Mouse (Mus musculus): ENCODE data around the gene Cdip1. TPM values are rescaled to one million over a fixed set of nuclear protein-coding genes. Genes with fewer than 3 reads are reported as not detected.

Gene Cdip1
- total and polyA plus RNA-seq, 3 experiments = 58.4 to 94.3 (median 65.6) TPM

GRCm38 (mm10) chr16:4711173-4711572 lies 78.9 kb downstream of the Cdip1 start:
- Histone ChIP-seq H3K36me3 (ENCODE audit: control insufficient read depth, insufficient read depth, low read length) (no peaks in the 10 kb centered on the region; the same call in 1 of the 2 replicates), H3K9ac (ENCODE audit: low read depth, low read length) (no peak overlapping the region), H3K27me3 (ENCODE audit: control insufficient read depth, insufficient read depth, low read length) (no peaks in the 10 kb centered on the region), H3K4me1 (ENCODE audit: control insufficient read depth, insufficient read depth, low read length) (peaks cover 7% of the 10 kb centered on the region), H3K4me3 (no peak overlapping the region), H3K79me2 (replicated peaks; ENCODE audit: control insufficient read depth, insufficient read depth, low read length) (no peaks in the 10 kb centered on the region), H3K27ac (no peak overlapping the region)
- no peak for DNase-seq
- intact Hi-C loops (cut with DNase I) = no loop called here
- WGBS = 92% methylated on average over 4 of the region's 4 CpGs
- TF ChIP-seq CTCF (IDR thresholded peaks at IDR 0.05) (no peak), EP300 (IDR thresholded peaks at IDR 0.05; ENCODE audit: insufficient read depth, low read depth, low read length) (no peak), POLR2A (IDR thresholded peaks at IDR 0.05; ENCODE audit: insufficient read depth, low read depth, low read length) (no peak)

DNA sequence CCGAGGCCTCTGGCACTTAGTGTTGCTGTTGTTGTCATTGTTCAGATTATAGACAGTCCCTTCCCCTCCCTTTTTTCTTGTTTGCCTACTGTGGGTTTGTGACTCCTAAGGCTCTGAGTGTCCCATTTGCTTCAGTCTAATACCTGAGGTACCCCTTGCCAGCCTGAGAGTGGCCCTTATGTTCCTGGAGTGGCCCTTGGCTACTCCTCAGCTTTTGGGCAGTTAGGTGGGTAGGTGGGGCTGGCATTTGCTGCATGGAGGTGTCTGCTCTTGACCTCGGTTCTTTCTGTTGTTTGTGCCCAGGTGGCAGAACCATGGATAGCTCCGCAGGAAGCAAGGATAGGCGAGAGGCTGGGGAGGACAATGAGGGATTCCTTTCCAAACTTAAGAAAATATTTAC lies 84.6 kb downstream of the Cdip1 start:
- Histone ChIP-seq H3K36me3 (ENCODE audit: control insufficient read depth, insufficient read depth, low read length) (no peaks in the 10 kb centered on the region; the same call in 1 of the 2 replicates), H3K27ac (no peak overlapping the region), H3K79me2 (replicated peaks; ENCODE audit: control insufficient read depth, insufficient read depth, low read length) (no peaks in the 10 kb centered on the region), H3K9ac (ENCODE audit: low read depth, low read length) (no peak overlapping the region), H3K4me1 (ENCODE audit: control insufficient read depth, insufficient read depth, low read length) (no peaks in the 10 kb centered on the region), H3K27me3 (ENCODE audit: control insufficient read depth, insufficient read depth, low read length) (no peaks in the 10 kb centered on the region), H3K4me3 (no peak overlapping the region)
- TF ChIP-seq EP300 (IDR thresholded peaks at IDR 0.05; ENCODE audit: insufficient read depth, low read depth, low read length) = no peak
- no peak for TF ChIP-seq POLR2A (IDR thresholded peaks at IDR 0.05; ENCODE audit: insufficient read depth, low read depth, low read length)
- TF ChIP-seq CTCF (IDR thresholded peaks at IDR 0.05) = no peak
- no peak for DNase-seq
- 59% methylated on average over 4 of the region's 4 CpGs for WGBS
- intact Hi-C loops (cut with DNase I) = loop anchor here (5.0 kb wide), 1 partner anchor 172 kb away; no protein-coding TSS in a partner anchor

DNA sequence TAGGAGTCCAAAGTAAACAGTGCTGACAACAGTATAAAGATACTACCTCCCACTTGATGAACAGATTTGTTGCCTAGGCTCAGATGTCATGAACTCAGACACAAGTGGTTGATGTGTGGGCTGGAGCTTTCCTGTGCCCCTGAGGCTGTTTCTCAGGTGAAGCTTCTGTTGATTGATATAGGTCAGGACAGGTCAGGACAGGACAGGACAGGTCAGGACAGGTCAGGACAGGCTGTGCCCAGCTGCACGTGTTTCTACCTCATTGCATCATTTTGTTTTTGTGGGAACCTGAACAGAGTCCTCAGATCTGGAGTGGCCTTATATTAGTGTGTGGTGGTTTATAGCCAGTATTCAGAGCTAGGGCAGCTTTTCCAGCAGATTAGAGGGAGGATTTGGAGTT lies 87.4 kb downstream of the Cdip1 start:
- H3K27ac ChIP-seq = no peak overlapping the region
- no peak for TF ChIP-seq EP300 (IDR thresholded peaks at IDR 0.05; ENCODE audit: insufficient read depth, low read depth, low read length)
- no peak for TF ChIP-seq CTCF (IDR thresholded peaks at IDR 0.05)
- TF ChIP-seq POLR2A (IDR thresholded peaks at IDR 0.05; ENCODE audit: insufficient read depth, low read depth, low read length) = no peak
- no peaks in the 10 kb centered on the region for H3K79me2 ChIP-seq (replicated peaks; ENCODE audit: control insufficient read depth, insufficient read depth, low read length)
- H3K9ac ChIP-seq (ENCODE audit: low read depth, low read length) = no peak overlapping the region
- H3K4me1 ChIP-seq (ENCODE audit: control insufficient read depth, insufficient read depth, low read length) = no peaks in the 10 kb centered on the region
- WGBS = 71% methylated on average over 1 of the region's 1 CpGs
- H3K27me3 ChIP-seq (ENCODE audit: control insufficient read depth, insufficient read depth, low read length) = no peaks in the 10 kb centered on the region
- no peak overlapping the region for H3K4me3 ChIP-seq
- no peak for DNase-seq
- intact Hi-C loops (cut with DNase I) = no loop called here
- H3K36me3 ChIP-seq (ENCODE audit: control insufficient read depth, insufficient read depth, low read length) = no peaks in the 10 kb centered on the region; the same call in 1 of the 2 replicates

DNA sequence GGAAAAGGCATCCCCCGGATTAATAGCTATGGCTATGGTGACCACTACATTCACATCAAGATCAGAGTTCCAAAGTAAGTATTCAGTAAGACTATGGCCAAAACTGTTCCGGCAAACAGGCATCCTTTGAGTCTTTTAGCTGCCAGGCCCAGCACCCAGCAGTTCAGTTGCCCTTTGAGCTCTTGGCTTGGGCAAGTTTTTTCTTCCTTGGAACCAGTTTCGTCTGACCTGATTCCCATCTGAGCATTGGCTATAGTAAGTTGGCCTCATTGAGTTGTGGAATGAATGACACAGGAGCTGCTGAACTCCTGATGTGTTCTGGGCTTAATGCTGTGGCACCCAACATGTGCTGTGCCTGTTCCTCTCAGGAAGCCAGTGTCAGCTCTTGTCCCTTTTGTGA lies 88.9 kb downstream of the Cdip1 start:
- no peak overlapping the region for H3K9ac ChIP-seq (ENCODE audit: low read depth, low read length)
- no peak overlapping the region for H3K27ac ChIP-seq
- TF ChIP-seq POLR2A (IDR thresholded peaks at IDR 0.05; ENCODE audit: insufficient read depth, low read depth, low read length) = no peak
- TF ChIP-seq EP300 (IDR thresholded peaks at IDR 0.05; ENCODE audit: insufficient read depth, low read depth, low read length) = no peak
- TF ChIP-seq CTCF (IDR thresholded peaks at IDR 0.05) = no peak
- H3K4me3 ChIP-seq = no peak overlapping the region
- intact Hi-C loops (cut with DNase I) = no loop called here
- WGBS = 92% methylated on average over 3 of the region's 3 CpGs
- no peaks in the 10 kb centered on the region for H3K36me3 ChIP-seq (ENCODE audit: control insufficient read depth, insufficient read depth, low read length)
- H3K4me1 ChIP-seq (ENCODE audit: control insufficient read depth, insufficient read depth, low read length) = no peaks in the 10 kb centered on the region
- DNase-seq = no peak
- H3K27me3 ChIP-seq (ENCODE audit: control insufficient read depth, insufficient read depth, low read length) = no peaks in the 10 kb centered on the region
- 0 out of 2 replicates have a peak, but pooled peaks cover 2% of the 10 kb centered on the region for H3K79me2 ChIP-seq (replicated peaks; ENCODE audit: control insufficient read depth, insufficient read depth, low read length)

Other genes with a start within 250 kb of the Cdip1 start
- gene Srl, start 248.5 kb downstream of the Cdip1 start, total RNA-seq (2021) = 100 to 1,000 TPM; 771 to 870 TPM
- gene Srl, start 248.5 kb downstream of the Cdip1 start, polyA plus RNA-seq (2012; rRNA removed) = 276 and 575 TPM in 2 replicates
- 1 to 10 TPM; 3.2 to 3.4 TPM for gene Tfap4, start 230.4 kb downstream of the Cdip1 start, total RNA-seq (2021)
- gene Tfap4, start 230.4 kb downstream of the Cdip1 start, polyA plus RNA-seq (2012; rRNA removed) = 2.4 and 2.9 TPM in 2 replicates
- gene Glis2, start 195.6 kb downstream of the Cdip1 start, total RNA-seq (2021) = 10 to 100 TPM; 10.0 to 11.1 TPM
- 17.3 and 23.8 TPM in 2 replicates for gene Glis2, start 195.6 kb downstream of the Cdip1 start, polyA plus RNA-seq (2012; rRNA removed)
- 100 to 1,000 TPM; 119 to 165 TPM for gene Pam16, start 165.3 kb downstream of the Cdip1 start, total RNA-seq (2021)
- 36.3 and 39.4 TPM in 2 replicates for gene Pam16, start 165.3 kb downstream of the Cdip1 start, polyA plus RNA-seq (2012; rRNA removed)
- gene Vasn, start 150.4 kb downstream of the Cdip1 start, total RNA-seq (2021) = 10 to 100 TPM in 1 of 2 experiments, 1 to 10 TPM in 1; 9.2 to 10.5 TPM
- 23.9 and 24.2 TPM in 2 replicates for gene Vasn, start 150.4 kb downstream of the Cdip1 start, polyA plus RNA-seq (2012; rRNA removed)
- 100 to 1,000 TPM; 138 to 150 TPM for gene Dnaja3, start 150.3 kb downstream of the Cdip1 start, total RNA-seq (2021)
- gene Dnaja3, start 150.3 kb downstream of the Cdip1 start, polyA plus RNA-seq (2012; rRNA removed) = 80.8 and 104 TPM in 2 replicates
- gene Coro7, start 110.5 kb downstream of the Cdip1 start, total RNA-seq (2021) = 10 to 100 TPM; 14.6 to 15.9 TPM
- 20.8 and 22.8 TPM in 2 replicates for gene Coro7, start 110.5 kb downstream of the Cdip1 start, polyA plus RNA-seq (2012; rRNA removed)
- gene Nmral1, start 70.9 kb downstream of the Cdip1 start, total RNA-seq (2021) = 1 to 10 TPM; 2.2 to 2.7 TPM
- gene Nmral1, start 70.9 kb downstream of the Cdip1 start, polyA plus RNA-seq (2012; rRNA removed) = 3.9 and 4.0 TPM in 2 replicates
- 10 to 100 TPM; 72.4 to 84.9 TPM for gene Hmox2, start 63.9 kb downstream of the Cdip1 start, total RNA-seq (2021)
- 38.3 and 51.6 TPM in 2 replicates for gene Hmox2, start 63.9 kb downstream of the Cdip1 start, polyA plus RNA-seq (2012; rRNA removed)
- gene 4930562C15Rik, start 45.1 kb upstream of the Cdip1 start, total RNA-seq (2021) = not detected
- gene 4930562C15Rik, start 45.1 kb upstream of the Cdip1 start, polyA plus RNA-seq (2012; rRNA removed) = 0.23 TPM in 1 of 2 replicates, not detected in the other
- 10 to 100 TPM; 17.2 to 18.3 TPM for gene Ubald1, start 90.0 kb upstream of the Cdip1 start, total RNA-seq (2021)
- 18.2 and 24.5 TPM in 2 replicates for gene Ubald1, start 90.0 kb upstream of the Cdip1 start, polyA plus RNA-seq (2012; rRNA removed)
- 100 to 1,000 TPM; 148 to 168 TPM for gene Mgrn1, start 96.0 kb upstream of the Cdip1 start, total RNA-seq (2021)
- gene Mgrn1, start 96.0 kb upstream of the Cdip1 start, polyA plus RNA-seq (2012; rRNA removed) = 274 and 284 TPM in 2 replicates
- gene Nudt16l1, start 148.5 kb upstream of the Cdip1 start, total RNA-seq (2021) = 10 to 100 TPM; 16.7 to 17.1 TPM
- gene Nudt16l1, start 148.5 kb upstream of the Cdip1 start, polyA plus RNA-seq (2012; rRNA removed) = 38.9 and 44.5 TPM in 2 replicates
- 10 to 100 TPM; 11.4 to 12.7 TPM for gene Anks3, start 173.9 kb upstream of the Cdip1 start, total RNA-seq (2021)
- gene Anks3, start 173.9 kb upstream of the Cdip1 start, polyA plus RNA-seq (2012; rRNA removed) = 21.3 and 30.4 TPM in 2 replicates
- not detected for gene Sept12, start 207.6 kb upstream of the Cdip1 start, total RNA-seq (2021)
- 0.20 and 0.23 TPM in 2 replicates for gene Sept12, start 207.6 kb upstream of the Cdip1 start, polyA plus RNA-seq (2012; rRNA removed)
- gene Smim22, start 217.0 kb upstream of the Cdip1 start, total RNA-seq (2021) = not detected
- gene Smim22, start 217.0 kb upstream of the Cdip1 start, polyA plus RNA-seq (2012; rRNA removed) = 2.1 TPM in 1 of 2 replicates, not detected in the other
- gene Rogdi, start 223.3 kb upstream of the Cdip1 start, total RNA-seq (2021) = 10 to 100 TPM; 15.5 to 19.4 TPM
- gene Rogdi, start 223.3 kb upstream of the Cdip1 start, polyA plus RNA-seq (2012; rRNA removed) = 50.7 and 63.0 TPM in 2 replicates